Mouse (Mus musculus): ENCODE measurements at regions not wholly inside any gene's neighbourhood (a gene's known extent, or its start where the extent isn't known, plus 50 kb on each side); places are given as distances from the start of the nearest gene placed in this dataset.
A peak's percentile ranks its signal among the peaks of the same experiment; 100 is the strongest.

- no peaks in the 10 kb centered on the region for H3K27me3 ChIP-seq
- no peak overlapping the region for H3K9ac ChIP-seq
- 37% methylated on average over 4 of the region's 4 CpGs for WGBS (ENCODE audit: insufficient replicate concordance)
- H3K4me2 ChIP-seq = no peak overlapping the region; the same call in 1 of the 2 replicates
- no peaks in the 10 kb centered on the region for H3K36me3 ChIP-seq (replicated peaks)
- H3K9me3 ChIP-seq (replicated peaks) = no peaks in the 10 kb centered on the region
- H3K27ac ChIP-seq (replicated peaks) = no peak overlapping the region
- no peaks in the 10 kb centered on the region for H3K4me1 ChIP-seq (replicated peaks)
- H3K4me3 ChIP-seq (replicated peaks) = no peak overlapping the region
- ATAC-seq (ENCODE audit: insufficient read depth) = peak; percentile 58; the same call in 1 of the 2 replicates
These were observed 362.8 kb upstream of the Pcsk5 start for GRCm38 (mm10) chr19:18200105-18200782.

- Histone ChIP-seq H3K9me3 (replicated peaks) (no peaks in the 10 kb centered on the region), H3K27ac (replicated peaks) (no peak overlapping the region), H3K4me3 (replicated peaks) (no peak overlapping the region), H3K4me1 (replicated peaks) (no peaks in the 10 kb centered on the region), H3K27me3 (no peaks in the 10 kb centered on the region), H3K4me2 (no peak overlapping the region), H3K36me3 (replicated peaks) (no peaks in the 10 kb centered on the region), H3K9ac (no peak overlapping the region)
- no peak for ATAC-seq (ENCODE audit: insufficient read depth)
- 34% methylated on average over 4 of the region's 4 CpGs for WGBS (ENCODE audit: insufficient replicate concordance)
These were observed 351.8 kb upstream of the Pcsk5 start for GRCm38 (mm10) chr19:18189102-18189742.

GRCm38 (mm10) chr19:18188122-18188866 lies 350.9 kb upstream of the Pcsk5 start:
- no peaks in the 10 kb centered on the region for H3K27me3 ChIP-seq
- 48% methylated on average over 9 of the region's 9 CpGs for WGBS (ENCODE audit: insufficient replicate concordance)
- no peak overlapping the region for H3K4me3 ChIP-seq (replicated peaks)
- H3K9ac ChIP-seq = no peak overlapping the region
- ATAC-seq (ENCODE audit: insufficient read depth) = no peak
- no peaks in the 10 kb centered on the region for H3K4me1 ChIP-seq (replicated peaks)
- no peaks in the 10 kb centered on the region for H3K36me3 ChIP-seq (replicated peaks)
- no peak overlapping the region for H3K4me2 ChIP-seq
- H3K9me3 ChIP-seq (replicated peaks) = no peaks in the 10 kb centered on the region
- H3K27ac ChIP-seq (replicated peaks) = no peak overlapping the region

GRCm38 (mm10) chr19:18185767-18186554 lies 348.5 kb upstream of the Pcsk5 start:
- Histone ChIP-seq H3K36me3 (replicated peaks) (no peaks in the 10 kb centered on the region), H3K4me3 (replicated peaks) (no peak overlapping the region), H3K27ac (replicated peaks) (no peak overlapping the region), H3K9me3 (replicated peaks) (no peaks in the 10 kb centered on the region), H3K9ac (no peak overlapping the region), H3K4me2 (no peak overlapping the region), H3K4me1 (replicated peaks) (no peaks in the 10 kb centered on the region), H3K27me3 (no peaks in the 10 kb centered on the region)
- 61% methylated on average over 1 of the region's 1 CpGs for WGBS (ENCODE audit: insufficient replicate concordance)
- no peak for ATAC-seq (ENCODE audit: insufficient read depth)

GRCm38 (mm10) chr19:18185211-18185610 lies 347.8 kb upstream of the Pcsk5 start:
- Histone ChIP-seq H3K4me3 (replicated peaks) (no peak overlapping the region), H3K4me2 (no peak overlapping the region)

GRCm38 (mm10) chr19:18176200-18176599 lies 338.8 kb upstream of the Pcsk5 start:
- Histone ChIP-seq H3K9ac (no peak overlapping the region), H3K4me1 (replicated peaks) (no peaks in the 10 kb centered on the region), H3K9me3 (replicated peaks) (no peaks in the 10 kb centered on the region), H3K27me3 (no peaks in the 10 kb centered on the region), H3K27ac (replicated peaks) (no peak overlapping the region), H3K36me3 (replicated peaks) (no peaks in the 10 kb centered on the region), H3K4me2 (no peak overlapping the region), H3K4me3 (replicated peaks) (no peak overlapping the region)
- peak; percentile 44; the same call in 1 of the 2 replicates for ATAC-seq (ENCODE audit: insufficient read depth)
- 47% methylated on average over 3 of the region's 3 CpGs for WGBS (ENCODE audit: insufficient replicate concordance)

More at GRCm38 (mm10) chr19:18185211-18185610, 347.8 kb upstream of the Pcsk5 start:
- no peaks in the 10 kb centered on the region for H3K36me3 ChIP-seq (replicated peaks)
- no peaks in the 10 kb centered on the region for H3K9me3 ChIP-seq (replicated peaks)
- no peak overlapping the region for H3K27ac ChIP-seq (replicated peaks)
- H3K9ac ChIP-seq = no peak overlapping the region
- no peaks in the 10 kb centered on the region for H3K4me1 ChIP-seq (replicated peaks)
- H3K27me3 ChIP-seq = no peaks in the 10 kb centered on the region
- ATAC-seq (ENCODE audit: insufficient read depth) = no peak
- WGBS (ENCODE audit: insufficient replicate concordance) = 44% methylated on average over 2 of the region's 2 CpGs

GRCm38 (mm10) chr19:18146494-18146893 lies 309.1 kb upstream of the Pcsk5 start:
- H3K9me3 ChIP-seq (replicated peaks) = no peaks in the 10 kb centered on the region

GRCm38 (mm10) chr19:18130936-18131335 lies 293.5 kb upstream of the Pcsk5 start:
- no peak overlapping the region for H3K9ac ChIP-seq
- H3K9me3 ChIP-seq (replicated peaks) = no peaks in the 10 kb centered on the region
- no peaks in the 10 kb centered on the region for H3K36me3 ChIP-seq (replicated peaks)
- no peak for ATAC-seq (ENCODE audit: insufficient read depth)
- no peaks in the 10 kb centered on the region for H3K27me3 ChIP-seq
- H3K27ac ChIP-seq (replicated peaks) = no peak overlapping the region
- WGBS (ENCODE audit: insufficient replicate concordance) = 80% methylated on average over 3 of the region's 3 CpGs
- no peaks in the 10 kb centered on the region for H3K4me1 ChIP-seq (replicated peaks)
- no peak overlapping the region for H3K4me2 ChIP-seq
- H3K4me3 ChIP-seq (replicated peaks) = no peak overlapping the region

More at GRCm38 (mm10) chr19:18146494-18146893, 309.1 kb upstream of the Pcsk5 start:
- Histone ChIP-seq H3K4me1 (replicated peaks) (no peaks in the 10 kb centered on the region), H3K4me3 (replicated peaks) (no peak overlapping the region), H3K27ac (replicated peaks) (no peak overlapping the region), H3K9ac (no peak overlapping the region), H3K36me3 (replicated peaks) (no peaks in the 10 kb centered on the region), H3K4me2 (no peak overlapping the region), H3K27me3 (no peaks in the 10 kb centered on the region)
- WGBS (ENCODE audit: insufficient replicate concordance) = 55% methylated on average over 3 of the region's 3 CpGs
- no peak for ATAC-seq (ENCODE audit: insufficient read depth)

- Histone ChIP-seq H3K4me1 (replicated peaks) (no peaks in the 10 kb centered on the region), H3K27me3 (no peaks in the 10 kb centered on the region), H3K9ac (no peak overlapping the region), H3K4me3 (replicated peaks) (no peak overlapping the region), H3K27ac (replicated peaks) (no peak overlapping the region), H3K4me2 (no peak overlapping the region), H3K36me3 (replicated peaks) (no peaks in the 10 kb centered on the region), H3K9me3 (replicated peaks) (no peaks in the 10 kb centered on the region)
- ATAC-seq (ENCODE audit: insufficient read depth) = no peak
- WGBS (ENCODE audit: insufficient replicate concordance) = 75% methylated on average over 2 of the region's 2 CpGs
These were observed 291.4 kb upstream of the Pcsk5 start for GRCm38 (mm10) chr19:18128786-18129185.

- no peak for ATAC-seq (ENCODE audit: insufficient read depth)
- H3K27ac ChIP-seq (replicated peaks) = no peak overlapping the region
- H3K9ac ChIP-seq = no peak overlapping the region
- H3K4me1 ChIP-seq (replicated peaks) = no peaks in the 10 kb centered on the region
- no peak overlapping the region for H3K4me2 ChIP-seq
- no peak overlapping the region for H3K4me3 ChIP-seq (replicated peaks)
- WGBS (ENCODE audit: insufficient replicate concordance) = 56% methylated on average over 6 of the region's 6 CpGs
- no peaks in the 10 kb centered on the region for H3K36me3 ChIP-seq (replicated peaks)
- no peaks in the 10 kb centered on the region for H3K9me3 ChIP-seq (replicated peaks)
- H3K27me3 ChIP-seq = no peaks in the 10 kb centered on the region
These were observed 268.8 kb upstream of the Pcsk5 start for GRCm38 (mm10) chr19:18106236-18106635.

GRCm38 (mm10) chr19:18104590-18104989 lies 267.2 kb upstream of the Pcsk5 start:
- 68% methylated on average over 2 of the region's 2 CpGs for WGBS (ENCODE audit: insufficient replicate concordance)
- H3K9me3 ChIP-seq (replicated peaks) = no peaks in the 10 kb centered on the region

More at GRCm38 (mm10) chr19:18104590-18104989, 267.2 kb upstream of the Pcsk5 start:
- ATAC-seq (ENCODE audit: insufficient read depth) = no peak
- no peaks in the 10 kb centered on the region for H3K27me3 ChIP-seq
- H3K4me3 ChIP-seq (replicated peaks) = no peak overlapping the region
- no peak overlapping the region for H3K27ac ChIP-seq (replicated peaks)
- H3K36me3 ChIP-seq (replicated peaks) = no peaks in the 10 kb centered on the region
- no peaks in the 10 kb centered on the region for H3K4me1 ChIP-seq (replicated peaks)
- no peak overlapping the region for H3K4me2 ChIP-seq
- no peak overlapping the region for H3K9ac ChIP-seq

All from liver, embryonic 15.5 days (tissue).